Mouse (Mus musculus): ENCODE measurements around the gene Wwox.

- no peak for TF ChIP-seq POLR2A (IDR thresholded peaks at IDR 0.05; ENCODE audit: insufficient read depth, low read length)
- TF ChIP-seq CTCF (IDR thresholded peaks at IDR 0.05; ENCODE audit: low read depth, low read length) = no peak
These were observed 23.1 kb downstream of the Wwox start for GRCm38 (mm10) chr8:114462591-114462990.

All from ES-Bruce4 (cell line).